Mouse (Mus musculus) urinary bladder, adult 2 months (tissue): ENCODE data around the gene Hoxc8. TPM values are rescaled to one million over a fixed set of nuclear protein-coding genes. Genes with fewer than 3 reads are reported as not detected.

ENCODE experiments used
- DNase-seq: peaks from one replicate; pipeline ENCODE4 v3.0.0; 2022; ENCODE audit warnings: low spot score
- polyA plus RNA-seq: library from polyadenylated mRNA; depleted of rRNA; stranded (reverse); fragments of >200 nt; gene quantifications from 2 replicates; pipeline ENCODE4 v1.2.3, GENCODE M21; 2012; rRNA removed

The Hoxc8 gene
- polyA plus RNA-seq: 0.39 and 0.47 TPM in 2 replicates

DNA sequence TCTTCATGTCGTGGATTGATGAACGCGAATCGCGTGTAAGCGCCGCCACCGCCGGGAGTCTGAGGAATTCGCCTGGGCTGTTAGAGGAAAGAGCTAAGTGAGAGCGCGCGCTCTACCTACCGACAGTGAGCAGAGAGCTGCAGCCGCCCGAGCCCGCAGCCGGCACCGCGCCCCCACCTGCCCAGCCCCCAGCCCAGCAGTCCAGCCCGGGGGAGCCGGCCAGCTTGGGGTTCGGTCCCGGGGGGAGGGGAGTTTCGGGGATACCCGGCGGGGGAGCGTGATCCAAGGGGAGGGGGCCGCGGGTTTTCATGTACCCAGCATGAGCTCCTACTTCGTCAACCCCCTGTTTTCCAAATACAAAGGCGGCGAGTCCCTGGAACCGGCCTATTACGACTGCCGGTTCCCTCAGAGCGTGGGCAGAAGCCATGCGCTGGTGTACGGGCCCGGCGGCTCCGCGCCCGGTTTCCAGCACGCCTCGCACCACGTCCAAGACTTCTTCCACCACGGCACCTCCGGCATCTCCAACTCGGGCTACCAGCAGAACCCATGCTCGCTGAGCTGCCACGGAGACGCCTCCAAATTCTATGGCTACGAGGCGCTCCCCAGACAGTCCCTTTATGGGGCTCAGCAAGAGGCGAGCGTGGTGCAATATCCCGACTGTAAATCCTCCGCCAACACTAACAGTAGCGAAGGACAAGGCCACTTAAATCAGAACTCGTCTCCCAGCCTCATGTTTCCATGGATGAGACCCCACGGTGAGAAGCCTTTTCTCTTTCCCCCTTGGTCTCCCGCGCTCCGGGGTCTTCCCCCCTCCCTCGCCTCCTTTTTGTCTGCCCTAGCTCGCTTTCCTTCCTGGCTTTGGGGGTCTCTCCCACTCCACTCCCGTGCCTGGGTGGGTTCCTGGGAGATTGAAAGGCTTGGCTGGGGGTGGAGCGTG lies at the start of gene Hoxc8:
Hoxc8 (plus strand) TSS at position 147 of the 937 bp plus-strand sequence.
- DNase-seq: peak; percentile 35

DNA sequence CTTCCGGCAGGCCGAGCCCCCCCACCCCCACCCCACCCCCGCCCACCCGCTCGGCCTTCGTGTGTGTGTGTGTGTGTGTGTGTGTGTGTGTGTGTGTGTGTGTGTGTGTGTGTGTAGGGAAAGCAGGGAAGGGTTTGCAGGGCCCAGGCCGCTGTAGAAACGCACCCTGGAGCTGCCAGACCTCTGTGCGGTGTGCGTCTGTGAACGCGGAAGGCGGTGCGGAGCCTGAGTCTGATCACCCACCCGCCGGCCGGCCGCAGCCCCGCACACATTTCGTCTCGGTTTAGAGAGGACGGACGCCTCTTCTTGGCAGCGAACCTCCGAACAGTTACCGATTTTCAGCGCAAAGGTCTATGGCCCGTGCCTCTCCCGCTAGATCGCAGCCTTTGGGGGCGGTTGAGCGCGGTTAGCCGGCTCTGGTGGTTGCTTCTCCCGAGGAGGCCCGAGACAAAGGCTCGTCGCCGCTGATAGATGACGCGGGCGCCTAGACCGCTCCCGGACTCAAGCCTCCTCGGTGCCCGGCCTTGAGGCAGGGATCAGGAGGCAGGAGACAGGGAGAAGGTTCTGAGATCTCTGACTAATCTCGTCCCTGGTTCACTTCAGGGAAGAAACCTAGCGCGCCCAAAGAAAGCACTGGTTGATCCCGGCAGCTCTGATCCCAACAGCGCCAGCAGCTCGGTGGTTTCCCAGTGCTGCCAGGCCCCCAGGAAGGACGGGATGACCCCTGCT lies 47.5 kb upstream of the Hoxc8 start:
- DNase-seq: no peak

DNA sequence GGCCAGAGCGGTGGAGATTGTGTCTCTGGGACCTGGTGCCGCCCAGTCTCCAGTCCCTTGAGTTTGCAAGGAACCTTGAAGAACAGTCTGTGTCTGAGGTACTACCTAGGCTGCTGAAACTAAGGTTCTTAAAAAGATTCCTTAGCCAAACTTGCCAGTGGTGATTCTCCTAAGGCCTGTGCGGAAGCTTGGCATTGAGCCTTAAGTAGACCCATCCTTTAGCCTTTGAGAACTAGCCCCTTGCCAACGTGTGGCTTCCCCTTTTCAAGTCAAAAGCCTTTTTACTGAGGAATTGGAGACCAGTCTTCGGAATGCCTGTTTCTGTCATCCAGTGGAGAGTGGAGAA lies 47.0 kb upstream of the Hoxc8 start:
- no peak for DNase-seq

DNA sequence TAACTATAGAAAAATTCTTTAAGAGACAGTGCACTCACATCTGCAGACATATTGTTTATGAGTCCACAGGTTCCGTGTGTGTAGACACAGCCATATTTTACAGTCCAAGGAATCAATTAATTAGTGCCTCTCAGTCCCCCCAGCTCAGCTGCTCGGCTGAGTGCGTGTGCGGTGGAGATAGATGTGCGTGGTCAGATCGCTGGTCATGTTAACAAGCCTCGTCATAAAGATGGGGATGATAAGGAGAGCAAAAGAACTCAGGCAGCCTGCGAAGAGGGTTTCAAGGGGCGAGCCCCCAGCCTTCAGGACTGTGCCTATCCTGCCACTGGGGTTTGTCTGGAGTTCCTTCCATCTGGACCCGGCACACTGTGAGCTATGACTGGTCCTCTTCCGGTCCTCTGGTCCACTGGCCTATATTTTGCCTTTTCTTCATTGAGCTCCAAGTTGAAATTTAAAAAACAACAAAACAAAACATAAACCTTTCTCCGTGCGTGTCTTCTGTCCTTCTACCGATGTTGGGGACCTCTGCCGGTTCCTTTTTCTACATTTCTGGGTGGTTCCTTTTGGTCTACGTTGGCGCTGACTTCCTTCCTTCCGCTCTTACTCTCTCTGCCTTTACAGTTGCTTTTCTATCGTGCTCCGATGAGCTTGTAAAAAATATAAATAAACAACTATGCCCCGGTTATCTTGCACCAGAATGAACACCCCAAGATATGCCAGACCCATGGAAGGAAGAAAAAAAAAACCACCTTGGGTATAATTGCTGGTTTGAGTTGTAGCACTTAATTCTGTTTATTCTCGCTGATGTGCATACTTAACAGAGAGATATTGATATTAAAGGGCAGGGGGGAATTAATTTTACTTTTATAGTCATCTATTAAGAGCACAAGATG lies 45.0 kb upstream of the Hoxc8 start:
- DNase-seq: no peak

DNA sequence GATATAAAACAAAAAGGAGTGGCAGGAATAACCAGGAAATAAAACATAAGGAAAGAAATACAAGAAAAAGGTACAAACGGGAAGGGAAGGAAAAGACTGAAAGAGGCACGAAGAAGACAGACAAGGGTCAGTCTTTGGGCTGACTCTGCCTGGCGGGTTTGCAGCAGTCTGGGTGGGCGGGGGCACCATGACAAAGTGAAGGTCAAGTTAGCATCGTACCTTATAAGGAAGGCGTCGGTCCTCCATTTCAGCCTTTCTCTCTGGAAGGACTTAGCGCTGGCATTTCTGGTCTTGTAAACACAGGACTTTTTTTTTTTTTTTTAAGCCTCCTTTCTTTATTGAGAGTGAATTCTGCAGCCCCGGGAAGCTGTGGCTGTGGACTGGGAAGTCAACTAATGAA lies 43.1 kb upstream of the Hoxc8 start:
- no peak for DNase-seq

DNA sequence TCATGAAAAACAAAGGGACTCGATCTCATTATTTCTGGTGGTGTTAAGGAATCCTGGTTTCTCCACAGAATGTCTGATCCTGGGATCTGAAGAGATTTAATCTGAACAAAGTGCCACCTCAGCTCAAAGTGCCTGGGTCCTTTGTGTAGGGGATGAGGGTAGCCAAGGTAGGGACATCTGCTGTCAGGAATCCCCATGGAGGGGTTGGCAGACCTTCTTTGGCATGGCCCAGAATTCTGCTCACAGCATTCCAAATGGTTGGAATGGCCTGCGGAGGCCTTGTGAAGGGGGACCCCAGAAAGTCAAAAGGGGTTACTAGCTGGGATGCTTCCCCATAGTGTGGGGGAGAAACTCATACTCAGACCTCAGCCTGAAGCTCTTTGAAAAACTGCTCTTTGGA lies 41.6 kb upstream of the Hoxc8 start:
- no peak for DNase-seq

DNA sequence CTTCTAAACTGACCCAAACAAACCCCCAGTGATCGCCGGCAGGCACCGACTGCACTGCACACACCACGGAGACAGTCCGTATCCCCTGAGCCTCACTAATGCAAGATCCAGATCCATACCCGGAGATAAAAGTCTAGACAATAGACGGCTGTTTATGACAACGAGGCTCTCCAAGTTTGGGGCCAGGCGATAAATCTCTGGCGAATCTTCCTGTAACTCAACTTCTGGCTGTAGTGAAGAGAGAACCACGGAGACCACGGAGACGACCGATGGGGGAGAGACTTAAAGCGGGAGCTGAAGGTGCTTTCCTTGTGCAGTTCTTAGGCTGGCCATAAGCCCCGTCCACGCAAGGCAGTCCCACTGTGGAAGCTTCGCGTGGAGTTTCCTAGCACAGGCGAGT lies 40.7 kb upstream of the Hoxc8 start:
- DNase-seq: no peak

DNA sequence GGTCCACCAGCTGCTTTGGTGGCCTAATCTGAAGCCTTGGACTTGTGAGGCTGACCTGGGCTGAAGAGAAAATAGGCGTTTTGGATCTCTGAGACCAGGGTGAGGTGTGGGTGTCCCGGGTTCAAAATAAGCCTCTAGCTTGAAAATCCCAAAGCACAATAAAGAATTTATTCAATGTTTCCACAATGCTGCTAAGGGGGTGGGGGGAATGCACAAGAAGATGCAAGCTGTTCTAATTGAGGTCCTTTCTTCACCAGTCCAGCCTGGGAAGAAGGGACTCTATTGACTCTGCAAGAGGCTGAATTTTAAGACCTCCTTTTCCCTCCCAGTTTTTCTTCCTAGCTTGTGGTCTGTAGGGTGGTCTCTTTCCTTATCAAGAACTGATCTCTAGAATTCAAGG lies 39.5 kb upstream of the Hoxc8 start:
- no peak for DNase-seq

DNA sequence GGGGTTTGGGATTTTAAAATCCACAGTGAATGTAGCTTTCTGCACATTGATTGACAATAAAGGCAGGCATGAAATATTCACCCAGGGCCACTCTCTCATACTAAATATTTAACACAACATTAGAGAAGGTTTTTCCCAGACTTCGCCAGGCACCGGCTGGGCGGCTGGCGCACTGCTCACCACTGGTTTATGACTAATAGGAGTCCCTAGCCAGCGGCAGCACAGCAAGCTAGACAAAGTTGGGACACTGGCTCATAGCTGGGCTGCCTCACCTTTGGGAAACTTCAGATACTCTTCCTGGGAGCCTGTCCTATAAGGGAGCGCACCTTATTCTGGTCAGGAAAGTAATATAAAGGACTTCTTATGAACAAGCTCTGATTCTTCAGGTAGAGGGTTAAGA lies 36.8 kb upstream of the Hoxc8 start:
- DNase-seq: no peak

DNA sequence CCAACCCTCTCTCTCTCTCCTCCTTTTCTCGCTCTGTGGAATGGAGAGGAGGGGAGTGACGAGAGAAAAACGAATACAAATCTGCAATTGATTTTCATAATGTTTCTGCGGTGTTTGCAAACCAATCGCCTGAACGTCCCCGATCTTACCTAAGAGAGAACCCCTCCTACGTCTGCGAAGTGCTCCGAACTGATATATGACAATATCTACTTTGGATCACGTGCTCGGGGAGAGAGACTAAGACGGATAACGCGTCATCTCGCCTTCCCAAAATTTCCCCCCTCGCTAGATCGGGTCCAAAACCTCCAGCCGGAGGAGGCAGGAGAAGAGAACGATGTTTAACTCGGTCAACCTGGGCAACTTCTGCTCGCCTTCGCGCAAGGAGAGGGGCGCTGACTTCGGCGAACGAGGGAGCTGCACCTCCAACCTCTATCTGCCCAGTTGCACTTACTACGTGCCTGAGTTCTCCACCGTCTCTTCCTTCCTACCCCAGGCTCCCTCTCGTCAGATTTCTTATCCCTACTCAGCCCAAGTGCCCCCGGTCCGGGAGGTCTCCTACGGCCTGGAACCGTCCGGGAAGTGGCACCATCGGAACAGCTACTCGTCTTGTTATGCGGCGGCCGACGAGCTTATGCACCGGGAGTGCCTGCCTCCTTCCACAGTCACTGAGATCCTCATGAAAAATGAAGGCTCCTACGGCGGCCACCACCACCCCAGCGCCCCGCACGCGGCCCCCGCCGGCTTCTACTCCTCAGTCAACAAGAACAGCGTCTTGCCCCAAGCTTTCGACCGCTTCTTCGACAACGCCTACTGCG lies 36.0 kb upstream of the Hoxc8 start, which contains the start of gene Hoxc11:
Hoxc11 (plus strand) TSS at position 236 of the 815 bp plus-strand sequence.
- DNase-seq: no peak

DNA sequence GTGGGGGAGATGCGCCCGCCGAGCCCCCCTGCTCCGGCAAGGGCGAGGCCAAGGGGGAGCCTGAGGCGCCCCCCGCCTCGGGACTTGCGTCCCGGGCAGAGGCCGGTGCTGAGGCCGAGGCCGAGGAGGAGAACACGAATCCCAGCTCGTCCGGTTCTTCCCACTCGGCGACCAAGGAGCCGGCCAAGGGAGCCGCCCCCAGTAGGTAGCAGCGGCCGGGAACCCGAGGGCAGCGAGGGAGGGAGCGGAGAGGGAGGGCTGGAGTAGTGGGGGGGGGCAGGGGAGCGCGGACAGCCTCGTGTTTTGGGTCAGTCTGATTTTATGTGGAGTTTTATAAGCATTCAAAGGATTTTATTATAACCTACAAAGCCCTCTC lies 35.4 kb upstream of the Hoxc8 start:
- no peak for DNase-seq

DNA sequence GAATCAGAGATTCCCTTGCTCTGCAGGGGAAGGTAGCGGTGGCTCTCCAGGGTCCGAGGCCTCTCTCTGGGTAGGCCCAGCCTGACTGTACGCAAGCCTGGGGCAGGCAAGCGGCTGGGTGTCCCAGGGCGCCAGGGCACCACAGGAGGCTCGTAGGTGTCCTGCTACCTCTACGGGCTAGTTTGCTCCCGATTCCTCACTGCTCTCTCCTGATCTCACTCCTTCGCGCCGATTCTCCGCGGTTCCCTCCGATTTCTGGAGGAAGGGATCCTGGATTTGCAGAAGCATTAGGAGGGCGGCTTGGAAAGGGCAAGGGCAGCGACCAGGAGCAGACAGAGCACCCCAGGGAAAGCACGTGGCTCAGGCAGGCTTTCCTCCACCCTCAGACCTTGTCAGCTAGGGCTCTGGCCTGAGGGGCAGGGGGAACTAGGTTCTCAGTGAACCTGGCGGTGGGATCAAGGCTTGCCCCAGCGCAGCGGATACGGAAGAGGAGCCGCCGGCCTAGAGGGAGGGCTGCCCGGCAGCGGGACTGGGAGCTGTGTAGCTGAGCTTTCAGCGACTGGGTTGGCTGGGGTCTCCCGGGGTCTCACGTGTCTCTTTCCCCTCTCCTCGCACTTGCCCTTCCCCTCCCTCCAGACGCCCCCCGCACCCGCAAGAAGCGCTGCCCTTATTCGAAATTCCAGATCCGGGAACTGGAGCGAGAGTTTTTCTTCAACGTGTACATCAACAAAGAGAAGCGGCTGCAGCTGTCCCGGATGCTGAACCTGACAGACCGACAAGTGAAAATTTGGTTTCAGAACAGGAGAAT lies 34.4 kb upstream of the Hoxc8 start:
- DNase-seq: no peak

DNA sequence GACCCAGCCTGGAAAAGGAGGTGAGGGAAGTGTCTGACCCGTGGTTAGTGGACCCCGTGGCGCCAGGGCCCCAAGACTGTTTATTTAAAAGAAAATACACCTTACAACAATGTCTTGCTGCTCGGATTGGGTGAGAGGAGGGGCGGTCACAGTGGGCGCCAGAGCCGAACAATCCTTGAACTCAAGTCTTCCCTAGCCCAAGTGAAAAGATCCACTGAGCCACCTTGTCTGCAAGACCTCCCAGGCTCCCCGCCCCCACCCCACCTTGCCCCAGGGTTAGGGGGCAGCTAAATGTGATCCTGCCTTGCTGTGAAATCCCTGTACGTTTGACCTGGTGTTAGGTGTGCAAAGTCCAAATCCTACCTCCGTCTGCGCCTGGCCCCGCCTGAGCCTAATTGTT lies 33.5 kb upstream of the Hoxc8 start:
- no peak for DNase-seq

DNA sequence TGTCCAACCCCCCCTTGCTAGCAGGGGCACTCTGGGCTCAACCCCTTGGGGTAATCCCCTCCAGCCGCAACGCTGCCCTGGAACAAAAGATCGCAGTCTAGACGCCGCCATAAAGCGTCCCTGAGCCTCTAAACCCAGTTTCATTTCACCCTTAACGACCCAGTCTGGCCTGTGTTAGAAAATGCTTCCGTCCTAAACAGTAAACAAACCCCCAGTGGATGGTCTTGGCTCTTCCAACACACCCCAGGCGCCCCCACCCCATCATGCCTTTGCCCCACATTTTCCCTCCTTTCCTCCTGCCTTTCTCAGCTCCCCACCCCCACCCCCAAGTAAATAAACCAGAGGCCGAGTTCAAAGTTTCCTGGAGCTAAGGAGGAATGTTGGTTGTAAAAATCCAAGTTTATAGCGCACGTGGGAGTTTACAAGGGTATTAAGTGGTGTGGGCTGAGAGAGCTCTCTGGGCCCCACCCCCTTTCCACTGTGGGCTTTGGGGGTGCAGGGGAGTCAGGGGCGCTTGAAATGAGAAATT lies 30.7 kb upstream of the Hoxc8 start:
- no peak for DNase-seq

DNA sequence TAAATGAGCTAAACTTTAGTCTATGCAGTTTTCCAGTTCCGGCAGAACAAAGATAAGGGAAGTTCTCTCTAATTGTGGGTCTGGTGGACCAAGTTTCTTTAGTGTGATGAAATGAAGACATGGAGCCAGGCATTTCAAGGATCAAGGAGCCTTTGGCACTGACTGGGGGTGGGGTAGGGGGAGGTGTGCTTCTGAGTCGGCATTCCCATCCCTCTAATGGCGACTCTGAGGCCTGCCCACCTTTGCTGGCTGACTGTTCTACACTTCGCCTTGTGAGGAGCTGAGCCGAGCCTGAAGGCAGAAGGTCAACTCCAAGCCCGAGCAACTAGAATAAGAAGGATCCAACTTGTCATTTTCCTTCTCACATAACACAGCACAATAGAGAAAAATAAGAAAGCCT lies 28.7 kb upstream of the Hoxc8 start:
- no peak for DNase-seq

DNA sequence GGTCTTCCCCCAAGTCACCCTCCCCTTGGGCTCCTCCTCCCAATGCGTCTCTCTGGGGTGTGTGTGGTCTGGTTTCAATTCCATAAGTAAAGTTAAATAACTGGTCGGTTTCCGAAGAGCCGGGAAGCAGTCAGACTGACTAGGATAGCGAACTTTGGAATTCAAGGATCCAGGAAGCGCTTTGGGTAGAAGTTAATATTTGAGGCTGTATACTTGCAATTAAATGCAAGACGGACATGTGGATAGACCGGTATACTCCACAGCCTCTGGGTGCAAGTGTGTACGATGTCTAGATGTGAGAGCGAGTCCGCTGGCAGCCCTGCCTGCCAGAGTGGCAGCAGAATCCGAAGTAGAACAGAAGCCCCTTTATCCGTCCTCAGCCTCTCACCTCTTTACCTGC lies 27.9 kb upstream of the Hoxc8 start:
- DNase-seq: no peak

DNA sequence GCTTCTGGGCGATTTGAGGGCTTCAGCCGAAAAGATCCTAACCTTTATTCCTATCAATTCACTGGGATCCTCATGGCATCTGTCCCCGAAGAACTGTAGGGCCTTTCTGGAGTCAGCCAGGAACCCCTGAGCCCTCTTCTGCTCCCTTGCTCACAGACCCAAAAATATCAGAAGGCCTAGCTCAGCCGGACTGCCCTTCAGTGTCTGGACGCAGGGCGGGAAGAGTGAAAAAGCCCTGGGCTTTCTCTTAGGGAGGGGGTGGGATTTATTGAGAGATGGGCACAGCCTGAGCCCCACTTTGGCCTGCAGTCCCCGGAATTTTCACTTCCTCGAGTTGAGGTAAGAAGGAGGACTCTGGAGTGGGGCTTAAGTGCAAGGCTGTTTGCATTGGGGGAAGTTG lies 27.1 kb upstream of the Hoxc8 start:
- no peak for DNase-seq

DNA sequence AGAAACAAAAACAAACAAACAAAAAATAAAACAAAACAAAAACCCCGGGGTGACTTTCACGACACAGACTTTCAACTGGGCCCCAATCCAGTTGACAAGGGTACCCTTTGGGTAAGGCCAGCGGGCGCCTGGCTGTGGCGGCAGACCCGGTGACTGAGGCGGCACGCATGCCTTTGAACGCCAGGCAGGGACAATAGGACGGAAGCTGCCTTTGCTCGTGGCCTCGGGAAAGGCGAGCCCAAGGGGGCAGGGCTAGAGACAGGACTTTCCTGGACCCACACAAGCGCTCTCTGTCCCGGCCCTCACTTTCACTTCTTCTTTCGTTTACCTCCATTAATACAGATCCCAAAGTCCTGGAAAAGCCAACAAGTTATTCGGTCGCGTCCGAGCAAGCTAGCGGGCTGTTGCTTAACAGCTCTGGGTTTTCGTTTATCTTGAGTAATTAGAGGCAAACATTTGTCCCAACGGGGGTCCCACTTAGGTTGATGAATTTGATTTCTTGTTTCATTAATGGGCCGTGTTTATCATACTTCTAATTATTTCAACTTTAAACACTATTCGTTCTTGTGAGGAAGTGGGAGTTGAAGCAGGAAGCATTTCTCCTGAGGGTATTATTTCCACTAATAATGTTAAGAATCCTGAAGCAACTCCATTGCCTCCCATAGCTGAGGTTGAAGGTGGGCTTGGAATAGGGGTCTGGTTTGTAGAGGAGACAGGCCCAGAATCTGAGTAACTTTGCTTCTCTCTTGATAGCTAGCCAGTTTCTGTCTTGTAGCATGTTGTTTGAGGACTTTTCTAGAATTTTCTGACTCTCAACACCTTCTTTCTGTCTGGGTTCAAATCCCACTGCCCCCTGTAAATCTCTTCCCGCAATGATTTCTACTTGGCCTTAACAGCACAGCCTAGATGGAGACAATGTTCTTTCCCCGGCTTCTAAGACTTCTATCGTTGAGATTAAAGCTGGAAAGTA lies 26.5 kb upstream of the Hoxc8 start:
- DNase-seq: no peak
